Mouse (Mus musculus) Patski (cell line): Measurements from ENCODE around the gene Tpm3. TPM values are rescaled to one million over a fixed set of nuclear protein-coding genes. Genes with fewer than 3 reads are reported as not detected.
"Not testable (repeated sequence)": the region's sequence is repeated elsewhere in the genome, so short reads cannot be mapped to it uniquely, and the experiment has no call there.

Experiments used
- ATAC-seq: fragments of 100-300 bp; one replicate; pipeline ENCODE4 v1.8.0; 2021
- CTCF ChIA-PET: fragments of 350-600 bp; sonication (Branson Sonifier 250); formaldehyde crosslinking; loops from one replicate; lab custom pipeline; 2022; ENCODE audit warnings: inconsistent platforms; lab: Charles Lee
- POLR2A ChIA-PET: fragments of 350-600 bp; sonication (Branson Sonifier 250); formaldehyde crosslinking; loops from one replicate; lab custom pipeline; 2022; ENCODE audit warnings: antibody characterized with exemption, inconsistent platforms; lab: Charles Lee
- DNase-seq: peaks from one replicate; pipeline ENCODE4 v3.0.0-alpha.2; 2011; ENCODE audit warnings: low read depth, low spot score
- H3K27me3 ChIP-seq: fragments of 371-371 bp; one replicate; pipeline ENCODE4 v1.5.1; 2021
- CTCF ChIP-seq: fragments of 100-300 bp; IDR thresholded peaks from one replicate; pipeline ENCODE4 v1.5.1; 2021
- in situ Hi-C: fragments of 300-500 bp; cut with MboI; formaldehyde crosslinking; loops from 3 replicates; pipeline ENCODE4 v1.11.1; 2018; ENCODE audit warnings: low pct_unique_long_range_greater_than_20kb, mixed read lengths
- polyA plus RNA-seq: library from polyadenylated mRNA; unstranded; gene quantifications from one replicate; pipeline ENCODE4 v1.2.3, GENCODE M21; 2021

The Tpm3 gene
- polyA plus RNA-seq, 1 experiment from 2014 or later = 501 TPM

DNA sequence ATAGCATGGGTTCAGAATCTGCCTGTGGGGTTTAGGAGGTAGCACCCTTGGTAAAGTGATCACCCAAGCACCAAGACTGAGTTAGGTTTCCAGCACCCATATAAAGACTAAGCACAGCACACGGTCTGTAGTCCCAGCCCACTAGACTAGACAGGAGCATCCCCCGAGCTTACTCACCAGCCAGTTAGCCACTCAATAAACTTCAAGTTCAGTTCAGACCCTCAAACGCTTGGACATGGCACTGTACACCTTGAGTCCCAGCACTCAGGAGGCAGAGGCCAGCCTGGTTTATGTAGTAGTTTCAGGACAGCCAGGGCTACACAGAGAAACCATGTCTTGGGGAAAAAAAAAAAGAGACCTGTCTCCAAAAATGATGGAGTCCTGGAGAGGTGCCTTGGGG is 28.6 kb downstream of the Tpm3 start:
- in situ Hi-C loops = no loop called here
- no peak for TF ChIP-seq CTCF
- POLR2A ChIA-PET = no interaction called here
- DNase-seq = no peak
- H3K27me3 ChIP-seq = no peaks in the 10 kb centered on the region
- ATAC-seq = no peak
- CTCF ChIA-PET = interaction anchor here (1.4 kb wide), 1 partner anchor 12 kb away, joined by 3 read pairs; no protein-coding TSS in a partner anchor

DNA sequence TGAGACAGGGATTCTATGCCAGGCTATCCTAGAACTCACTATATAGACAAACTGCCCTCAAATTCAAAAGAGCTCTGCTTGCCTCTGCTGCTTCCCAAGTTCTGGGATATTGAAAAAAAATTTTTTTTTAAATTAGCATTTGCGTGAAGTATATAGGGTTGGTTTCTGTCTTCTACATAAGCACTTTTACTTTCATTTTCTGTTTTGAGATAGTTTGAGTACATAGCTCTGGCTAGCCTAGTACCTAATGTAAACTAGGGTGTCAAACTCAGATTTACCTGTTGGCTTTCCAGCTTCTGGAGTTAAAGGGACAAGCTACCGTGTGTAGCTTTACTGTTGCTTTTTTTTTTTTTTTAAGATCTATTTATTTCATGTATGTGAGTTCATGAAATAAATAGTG is 29.2 kb downstream of the Tpm3 start:
- TF ChIP-seq CTCF = no peak
- ChIA-PET POLR2A (interaction anchor here (0.6 to 0.7 kb wide), 2 partner anchors 16 to 17 kb away, joined by 3 to 6 read pairs; no protein-coding TSS in a partner anchor), CTCF (interaction anchor here (0.9 to 1.4 kb wide), 4 partner anchors 9 to 34 kb away, joined by 3 to 5 read pairs (median 3); no protein-coding TSS in a partner anchor)
- no peaks in the 10 kb centered on the region for H3K27me3 ChIP-seq
- no peak for ATAC-seq
- in situ Hi-C loops = no loop called here
- DNase-seq = no peak

DNA sequence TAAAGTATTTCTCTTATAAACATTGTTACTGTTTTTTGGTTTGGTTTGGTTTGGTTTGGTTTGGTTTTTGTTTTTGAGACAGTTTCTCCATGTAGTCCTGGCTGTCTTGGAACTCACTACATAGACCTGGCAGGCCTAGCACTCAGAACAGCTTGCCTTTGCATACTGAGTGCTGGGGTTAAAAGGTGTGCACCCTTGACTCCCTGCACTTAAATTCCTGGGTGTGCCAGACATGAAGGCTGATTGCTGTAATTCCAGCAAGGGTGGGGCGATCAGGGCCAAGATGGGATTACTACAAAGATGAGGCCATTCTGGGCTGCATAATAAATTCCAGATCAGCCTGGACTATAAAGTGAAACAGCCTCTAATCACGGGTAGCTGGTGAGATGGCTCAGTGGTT is 29.8 kb downstream of the Tpm3 start:
- ATAC-seq = no peak
- ChIA-PET POLR2A (interaction anchor here (0.6 kb wide), 1 partner anchor 16 kb away, joined by 6 read pairs; no protein-coding TSS in a partner anchor), CTCF (interaction anchor here (0.9 to 1.4 kb wide), 5 partner anchors 9 to 33 kb away, joined by 3 to 5 read pairs (median 3); no protein-coding TSS in a partner anchor)
- no peak for TF ChIP-seq CTCF
- no peaks in the 10 kb centered on the region for H3K27me3 ChIP-seq
- in situ Hi-C loops = no loop called here
- DNase-seq = no peak

DNA sequence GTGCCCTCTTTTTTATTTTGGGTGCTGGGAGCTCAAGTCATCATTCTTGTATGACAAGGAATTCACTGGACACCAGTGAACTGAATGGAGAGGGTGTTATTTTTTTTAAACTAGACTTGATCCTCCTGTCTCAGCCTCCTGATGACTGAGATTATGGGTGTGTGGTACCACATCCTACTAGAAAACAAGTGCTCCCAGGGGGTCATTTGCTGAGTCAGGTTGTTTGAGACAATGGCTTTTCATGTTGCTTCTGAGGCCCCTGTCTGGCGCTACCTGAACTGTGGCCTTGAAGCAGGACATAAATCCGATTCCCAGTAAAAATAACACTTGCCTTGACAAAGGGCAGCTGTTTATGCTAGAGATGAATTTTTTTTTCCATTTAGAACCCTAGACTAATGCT is 30.7 kb downstream of the Tpm3 start:
- no peaks in the 10 kb centered on the region for H3K27me3 ChIP-seq
- POLR2A ChIA-PET = no interaction called here
- CTCF ChIA-PET = interaction anchor here (1.1 kb wide), 1 partner anchor 26 kb away, joined by 3 read pairs; no protein-coding TSS in a partner anchor
- ATAC-seq (no peak), DNase-seq (no peak)
- no peak for TF ChIP-seq CTCF
- in situ Hi-C loops = no loop called here

DNA sequence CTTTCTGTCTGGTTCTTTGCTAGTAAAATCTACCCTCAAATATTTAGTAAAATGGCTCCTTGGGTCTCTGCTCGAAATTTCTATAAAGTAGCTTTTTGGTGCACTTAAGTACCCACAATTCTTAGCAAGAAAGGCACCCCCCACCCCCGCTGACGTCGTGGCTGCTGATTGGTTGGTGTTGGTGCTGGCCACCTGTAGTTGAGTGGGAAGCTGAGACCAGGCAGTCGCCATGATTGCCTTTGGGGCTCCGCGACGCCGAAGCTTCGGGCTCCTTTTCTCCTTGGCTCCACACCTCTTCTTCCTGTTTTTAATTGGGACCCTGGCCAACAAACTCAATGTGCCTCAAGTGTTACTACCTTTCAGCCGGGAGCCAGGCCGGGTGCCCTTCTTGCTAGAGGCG is 31.5 kb downstream of the Tpm3 start, which contains the start of gene Nup210l:
Nup210l (plus strand) TSS at position 195 of the 400 bp plus-strand sequence.
- H3K27me3 ChIP-seq = no peaks in the 10 kb centered on the region
- CTCF ChIA-PET = no interaction called here
- DNase-seq (no peak), ATAC-seq (no peak)
- in situ Hi-C loops = no loop called here
- POLR2A ChIA-PET = no interaction called here
- TF ChIP-seq CTCF = no peak

DNA sequence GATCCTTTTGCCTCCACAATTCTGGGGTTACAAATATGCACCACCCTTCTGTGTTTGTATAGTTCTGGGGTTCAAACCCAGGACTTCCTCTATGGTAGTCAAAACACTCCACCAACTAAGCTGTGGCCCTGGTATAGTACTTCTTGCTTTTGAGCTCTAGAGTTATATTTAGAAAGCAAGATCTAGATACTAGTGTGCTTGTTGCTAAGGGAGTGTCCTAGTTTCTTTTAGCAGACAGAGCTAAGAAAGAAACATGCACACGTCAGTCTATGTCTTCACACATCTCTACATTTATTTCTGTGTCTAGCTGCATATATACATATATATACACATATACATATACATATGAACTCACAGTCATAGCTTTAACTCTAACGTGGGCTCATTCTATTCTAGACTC is 39.3 kb downstream of the Tpm3 start:
- ATAC-seq (no peak), DNase-seq (no peak)
- CTCF ChIA-PET = interaction anchor here (0.6 to 4.7 kb wide), 3 partner anchors 11 to 58 kb away, joined by 3 to 17 read pairs (median 3); no protein-coding TSS in a partner anchor
- POLR2A ChIA-PET = interaction anchor here (0.6 kb wide), 2 partner anchors 18 to 108 kb away, joined by 4 to 6 read pairs; no protein-coding TSS in a partner anchor
- in situ Hi-C loops = no loop called here
- no peak for TF ChIP-seq CTCF
- H3K27me3 ChIP-seq = no peaks in the 10 kb centered on the region

DNA sequence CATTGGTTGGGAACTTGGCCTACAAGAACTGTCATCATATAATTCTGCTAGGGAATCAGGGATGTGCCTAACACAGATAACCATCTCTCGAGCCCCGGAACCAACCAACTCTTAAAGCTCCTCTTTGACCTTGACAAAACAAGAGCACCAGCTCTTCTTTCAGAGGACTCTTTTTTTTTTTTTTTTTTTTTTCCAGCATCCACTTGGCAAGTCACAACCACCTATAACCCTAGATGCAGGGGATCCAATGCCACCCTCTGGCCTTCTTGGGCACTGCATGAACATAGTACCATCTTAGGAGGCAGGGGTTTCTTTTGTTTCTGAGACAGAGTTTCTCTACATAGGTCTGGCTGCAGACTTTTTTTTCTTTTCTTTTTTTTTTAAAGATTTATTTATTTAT is 41.9 kb downstream of the Tpm3 start:
- no peak for DNase-seq
- no peaks in the 10 kb centered on the region for H3K27me3 ChIP-seq
- ATAC-seq = no peak
- peak; percentile 38 for TF ChIP-seq CTCF
- POLR2A ChIA-PET = interaction anchor here (0.6 kb wide), 2 partner anchors 83 to 414 kb away, joined by 3 read pairs; no protein-coding TSS in a partner anchor
- in situ Hi-C loops = no loop called here
- CTCF ChIA-PET = interaction anchor here (1.1 to 4.7 kb wide), 3 partner anchors 8 to 161 kb away, joined by 3 to 17 read pairs (median 3); no protein-coding TSS in a partner anchor

DNA sequence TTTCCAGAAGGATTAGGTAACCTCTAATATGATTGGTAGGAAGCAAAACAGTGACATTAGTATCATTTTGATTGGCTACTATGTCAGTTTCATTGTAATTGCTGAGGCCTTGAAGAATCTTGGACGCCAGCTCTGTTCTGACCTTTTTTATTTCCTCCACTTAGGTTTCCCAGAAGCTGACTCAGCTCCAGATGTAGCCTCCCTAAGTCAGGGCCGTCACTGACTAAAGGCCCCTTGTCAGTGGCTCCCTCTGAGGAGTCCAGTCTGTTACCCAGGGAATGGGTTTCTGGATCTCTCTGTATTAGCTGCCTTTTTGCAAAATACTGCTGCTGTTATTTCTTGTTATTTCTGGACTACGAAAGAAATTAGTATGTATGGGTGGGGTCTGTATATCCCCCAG is 43.1 kb downstream of the Tpm3 start:
- TF ChIP-seq CTCF = no peak
- POLR2A ChIA-PET = interaction anchor here (1.2 kb wide), 1 partner anchor 16 kb away, joined by 3 read pairs; no protein-coding TSS in a partner anchor
- CTCF ChIA-PET = interaction anchor here (0.8 to 1.4 kb wide), 3 partner anchors 19 to 162 kb away, joined by 3 read pairs; no protein-coding TSS in a partner anchor
- in situ Hi-C loops = no loop called here
- ATAC-seq (no peak), DNase-seq (no peak)
- no peaks in the 10 kb centered on the region for H3K27me3 ChIP-seq

DNA sequence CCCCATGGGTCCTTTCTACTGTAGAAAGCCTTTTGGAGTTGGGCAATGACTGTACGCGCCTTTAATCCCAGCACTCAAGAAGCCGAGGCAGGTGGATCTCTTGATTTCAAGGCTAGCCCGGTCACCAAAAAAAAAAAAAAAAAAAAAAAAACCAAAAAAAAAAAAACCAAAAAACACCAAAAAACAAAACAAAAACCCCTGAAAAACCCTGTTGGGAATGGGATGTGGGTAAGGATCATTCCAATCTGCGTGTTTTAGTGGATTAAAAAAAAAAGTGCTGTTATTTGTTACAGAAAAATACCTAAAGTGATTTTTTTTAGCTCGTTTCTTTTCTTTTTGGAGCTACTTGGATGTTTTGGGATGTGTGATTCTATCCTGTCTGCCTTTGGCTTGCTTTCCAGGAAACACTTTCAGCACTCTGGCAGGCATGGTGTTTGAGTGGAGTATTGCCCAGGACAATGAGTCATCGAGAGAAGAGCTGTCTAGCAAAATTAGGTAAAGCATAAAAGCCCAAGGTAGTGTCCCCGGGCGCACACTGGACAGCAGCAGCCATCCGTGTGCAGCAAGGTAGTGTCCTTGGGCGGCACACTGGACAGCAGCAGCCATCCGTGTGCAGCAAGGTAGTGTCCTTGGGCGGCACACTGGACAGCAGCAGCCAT is 45.8 kb downstream of the Tpm3 start:
- no peak for TF ChIP-seq CTCF
- DNase-seq (peak; percentile 61), ATAC-seq (peak; percentile 76)
- CTCF ChIA-PET = interaction anchor here (1.2 to 1.4 kb wide), 2 partner anchors 8 to 98 kb away, joined by 3 to 4 read pairs; no protein-coding TSS in a partner anchor
- in situ Hi-C loops = no loop called here
- H3K27me3 ChIP-seq = no peaks in the 10 kb centered on the region
- POLR2A ChIA-PET = interaction anchor here (0.7 kb wide), 2 partner anchors 16 to 80 kb away, joined by 4 to 6 read pairs; no protein-coding TSS in a partner anchor

DNA sequence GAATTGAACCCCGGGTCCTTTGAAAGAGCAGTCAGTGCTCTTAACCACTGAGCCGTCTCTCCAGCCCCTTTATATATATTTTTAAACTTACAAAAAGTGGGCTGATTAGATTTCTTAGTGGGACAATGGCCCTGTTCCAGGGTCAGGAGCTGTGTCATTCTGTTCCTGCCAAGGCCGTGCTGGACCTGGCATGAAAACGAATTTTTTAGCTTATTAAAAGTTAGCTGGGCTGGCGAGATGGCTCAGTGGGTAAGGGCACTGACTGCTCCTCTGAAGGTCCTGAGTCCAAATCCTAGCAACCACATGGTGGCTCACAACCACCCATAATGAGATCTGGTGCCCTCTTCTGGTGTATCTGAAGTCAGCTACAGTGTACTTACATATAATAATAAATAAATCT is 49.6 kb downstream of the Tpm3 start:
- ATAC-seq, DNase-seq, H3K27me3 ChIP-seq, in situ Hi-C loops: not testable (repeated sequence)
- ChIA-PET CTCF (interaction anchor here (0.8 to 2.4 kb wide), 9 partner anchors 9 to 76 kb away, joined by 3 to 17 read pairs (median 3); no protein-coding TSS in a partner anchor), POLR2A (interaction anchor here (0.6 kb wide), 1 partner anchor 47 kb away, joined by 3 read pairs; no protein-coding TSS in a partner anchor)
- peak; percentile 48 for TF ChIP-seq CTCF
